Comparison of ENCODE assay signal across 1 mouse cellular context in the genomic region with DNA sequence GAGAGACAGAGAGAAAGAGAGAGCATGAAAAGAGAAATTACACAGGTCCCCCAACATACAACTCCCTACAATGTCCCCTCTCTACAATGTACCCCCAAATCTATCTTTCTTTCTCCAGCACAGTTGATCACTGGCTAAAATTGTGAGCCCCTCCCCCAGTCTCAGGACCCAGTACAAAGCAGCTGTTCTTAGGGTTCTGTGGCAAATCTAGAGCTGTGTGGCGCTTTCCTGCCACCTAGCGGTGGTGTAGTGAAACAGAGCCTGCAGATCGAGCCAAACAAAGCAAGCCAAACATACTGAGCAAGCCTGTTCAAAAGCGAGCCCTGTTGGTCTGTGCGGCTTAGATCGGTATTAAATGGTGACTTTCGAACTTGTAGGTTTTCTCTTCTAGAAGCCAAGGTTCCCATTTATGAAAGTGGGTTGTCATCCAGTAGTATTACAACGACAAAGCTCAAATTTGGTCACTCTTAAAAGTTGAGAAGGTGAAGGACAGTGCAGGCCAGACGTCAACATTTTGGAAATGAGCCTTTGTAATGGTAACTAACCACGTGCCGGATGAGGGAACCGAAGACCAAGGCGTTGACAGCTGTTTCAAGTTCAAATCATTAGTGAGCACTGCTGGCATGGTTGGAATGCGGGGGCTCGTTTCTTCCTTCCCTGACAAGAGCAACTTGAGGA.
TF ChIP-seq lines count a peak whose summit lies in the region.

No protein-coding gene starts in this region.

TF ChIP-seq in CH12.LX, 34 proteins besides CTCF, POLR2A, EP300 and RAD21 (continued from another document):
- TF ChIP-seq MAZ (IDR thresholded peaks at IDR 0.05; ENCODE audit: low read depth, low read length) (0 out of 2 replicates have a peak, but pooled peaks have one; percentile 47), RCOR1 (conservative IDR thresholded peaks at IDR 0.05; ENCODE audit: low read depth, low read length) (no peak), ZMIZ1 (IDR thresholded peaks at IDR 0.05; ENCODE audit: low read depth, low read length) (no peak), USF2 (conservative IDR thresholded peaks at IDR 0.05; ENCODE audit: low read depth, low read length) (no peak)
